Mouse (Mus musculus) heart, postnatal 0 days (tissue): ENCODE results near the gene Dnmbp. TPM values are rescaled to one million over a fixed set of nuclear protein-coding genes. Genes with fewer than 3 reads are reported as not detected.
A peak's percentile ranks its signal among the peaks of the same experiment; 100 is the strongest.

Experiments
- ATAC-seq: fragments of 200-750 bp; cut with Nextera tagmentation; 2 replicates; pipeline ENCODE4 v1.8.0; 2017; ENCODE audit warnings: low read depth, moderate number of reproducible peaks, moderate library complexity; ENCODE audit not compliant: insufficient read depth
- DNase-seq: peaks from one replicate; pipeline ENCODE4 v3.0.0-alpha.2; 2016; ENCODE audit warnings: low spot score
- H3K27ac ChIP-seq: fragments of 300-500 bp; sonication (generic); 2 replicates; pipeline ENCODE4 v1.5.1; 2014; ENCODE audit warnings: low read depth, mild to moderate bottlenecking
- H3K27me3 ChIP-seq: fragments of 300-500 bp; sonication (generic); 2 replicates; pipeline ENCODE4 v1.6.1; 2014; ENCODE audit warnings: low read length, mixed read lengths; ENCODE audit not compliant: control insufficient read depth, insufficient read depth
- H3K36me3 ChIP-seq: fragments of 300-500 bp; sonication (generic); replicated peaks from 2 replicates; pipeline ENCODE4 v1.6.1; 2014; ENCODE audit warnings: low read length, mixed read lengths; ENCODE audit not compliant: control insufficient read depth, insufficient read depth
- H3K4me1 ChIP-seq: fragments of 300-500 bp; sonication (generic); 2 replicates; pipeline ENCODE4 v1.6.1; 2014; ENCODE audit warnings: antibody characterized with exemption; ENCODE audit not compliant: control insufficient read depth, insufficient read depth
- H3K4me2 ChIP-seq: fragments of 300-500 bp; sonication (generic); 2 replicates; pipeline ENCODE4 v1.6.1; 2014; ENCODE audit warnings: low read depth, mild to moderate bottlenecking, low read length, moderate library complexity
- H3K4me3 ChIP-seq: fragments of 300-500 bp; sonication (generic); 2 replicates; pipeline ENCODE4 v1.5.1; 2014; ENCODE audit warnings: low read depth, low read length
- H3K9ac ChIP-seq: fragments of 300-500 bp; sonication (generic); replicated peaks from 2 replicates; pipeline ENCODE4 v1.6.1; 2014; ENCODE audit warnings: low read depth, low read length, mixed read lengths
- H3K9me3 ChIP-seq: fragments of 300-500 bp; sonication (generic); replicated peaks from 2 replicates; pipeline ENCODE4 v1.6.1; 2016; ENCODE audit warnings: low read length; ENCODE audit not compliant: control insufficient read depth
- CTCF ChIP-seq: IDR thresholded peaks from 2 replicates; pipeline ENCODE4 v1.5.1; 2016; ENCODE audit warnings: antibody characterized with exemption, control low read depth, low read depth
- EP300 ChIP-seq: IDR thresholded peaks from 2 replicates; pipeline ENCODE4 v1.6.1; 2016; ENCODE audit warnings: antibody characterized with exemption, low read depth
- WGBS: fragments of 180-500 bp; shearing (Covaris S2); extraction: QIAGEN DNeasy Blood & Tissue Kit; methylation state at CpG from one replicate; pipeline ENCODE4 v1.1.7; 2014; 5-methylcytosine and 5-hydroxymethylcytosine counted together
- polyA plus RNA-seq: library from polyadenylated mRNA; unstranded; fragments of >200 nt; fragmentation: Nextera tagmentation; extraction: Ambion mirVana; gene quantifications from 2 replicates; pipeline ENCODE4 v1.2.1, GENCODE M21; 2015
- total RNA-seq: library from RNA; depleted of rRNA; stranded (reverse); fragments of >200 nt; gene quantifications from 2 replicates; pipeline ENCODE4 v1.2.3, GENCODE M21; 2014; ENCODE audit warnings: low replicate concordance

Dnmbp gene
- total and polyA plus RNA-seq, 2 experiments from 2014 or later = 6.0 to 12.4 TPM

DNA sequence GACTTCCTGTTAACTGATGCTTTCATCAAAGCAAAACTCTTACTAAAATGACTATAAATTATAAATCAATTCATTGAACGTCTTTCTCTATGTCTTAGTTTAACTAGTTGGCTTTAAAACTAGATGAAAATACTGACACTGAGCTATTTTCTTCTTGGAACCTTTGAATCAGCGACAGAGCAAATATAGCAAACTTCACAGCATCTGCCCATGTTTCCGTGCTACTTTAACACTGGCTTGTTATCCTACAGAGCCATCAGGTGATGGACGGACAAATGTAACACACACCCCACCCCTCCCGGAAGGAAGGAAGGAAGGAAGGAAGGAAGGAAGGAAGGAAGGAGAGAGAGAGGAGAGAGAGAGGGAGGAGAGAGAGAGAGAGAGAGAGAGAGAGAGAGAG is 12.0 kb downstream of the Dnmbp start:
- WGBS = 77% methylated on average over 5 of the region's 5 CpGs
- Histone ChIP-seq H3K27me3 (no peaks in the 10 kb centered on the region), H3K4me3 (no peak overlapping the region), H3K4me2 (no peak overlapping the region), H3K9ac (no peak overlapping the region), H3K36me3 (no peaks in the 10 kb centered on the region), H3K9me3 (no peaks in the 10 kb centered on the region), H3K4me1 (peaks cover 12% of the 10 kb centered on the region), H3K27ac (no peak overlapping the region)
- ATAC-seq (no peak), DNase-seq (no peak)
- no peak for TF ChIP-seq CTCF
- no peak for TF ChIP-seq EP300

DNA sequence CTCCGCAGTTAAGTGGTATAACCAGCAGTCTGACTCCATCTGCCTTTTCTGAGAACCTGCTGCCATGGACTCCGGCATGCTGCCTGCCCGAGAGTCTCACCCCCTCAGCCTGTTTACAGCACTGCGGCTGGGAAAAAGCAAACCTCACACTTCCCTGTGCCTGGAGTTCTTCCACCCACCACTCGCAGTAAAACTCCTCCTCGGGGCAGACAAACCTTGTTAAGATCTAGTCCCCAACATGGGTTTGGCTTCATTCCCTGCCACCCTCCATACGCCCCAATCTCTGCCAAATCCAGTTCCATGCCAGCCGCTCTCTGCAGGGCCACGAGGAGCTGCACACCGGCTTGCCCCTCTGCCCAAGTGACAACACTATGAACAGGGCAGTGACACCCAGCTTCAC is 12.9 kb downstream of the Dnmbp start:
- ATAC-seq = no peak; the same call in 1 of the 2 replicates
- H3K4me2 ChIP-seq = peak overlapping the region; percentile 19
- H3K9me3 ChIP-seq = no peaks in the 10 kb centered on the region
- no peak for DNase-seq
- TF ChIP-seq EP300 = no peak
- WGBS = 46% methylated on average over 10 of the region's 10 CpGs
- H3K9ac ChIP-seq = no peak overlapping the region
- H3K27ac ChIP-seq = peak overlapping the region; percentile 30; the same call in 1 of the 2 replicates
- H3K36me3 ChIP-seq = no peaks in the 10 kb centered on the region
- peaks cover 12% of the 10 kb centered on the region for H3K4me1 ChIP-seq
- H3K4me3 ChIP-seq = no peak overlapping the region
- H3K27me3 ChIP-seq = no peaks in the 10 kb centered on the region

DNA sequence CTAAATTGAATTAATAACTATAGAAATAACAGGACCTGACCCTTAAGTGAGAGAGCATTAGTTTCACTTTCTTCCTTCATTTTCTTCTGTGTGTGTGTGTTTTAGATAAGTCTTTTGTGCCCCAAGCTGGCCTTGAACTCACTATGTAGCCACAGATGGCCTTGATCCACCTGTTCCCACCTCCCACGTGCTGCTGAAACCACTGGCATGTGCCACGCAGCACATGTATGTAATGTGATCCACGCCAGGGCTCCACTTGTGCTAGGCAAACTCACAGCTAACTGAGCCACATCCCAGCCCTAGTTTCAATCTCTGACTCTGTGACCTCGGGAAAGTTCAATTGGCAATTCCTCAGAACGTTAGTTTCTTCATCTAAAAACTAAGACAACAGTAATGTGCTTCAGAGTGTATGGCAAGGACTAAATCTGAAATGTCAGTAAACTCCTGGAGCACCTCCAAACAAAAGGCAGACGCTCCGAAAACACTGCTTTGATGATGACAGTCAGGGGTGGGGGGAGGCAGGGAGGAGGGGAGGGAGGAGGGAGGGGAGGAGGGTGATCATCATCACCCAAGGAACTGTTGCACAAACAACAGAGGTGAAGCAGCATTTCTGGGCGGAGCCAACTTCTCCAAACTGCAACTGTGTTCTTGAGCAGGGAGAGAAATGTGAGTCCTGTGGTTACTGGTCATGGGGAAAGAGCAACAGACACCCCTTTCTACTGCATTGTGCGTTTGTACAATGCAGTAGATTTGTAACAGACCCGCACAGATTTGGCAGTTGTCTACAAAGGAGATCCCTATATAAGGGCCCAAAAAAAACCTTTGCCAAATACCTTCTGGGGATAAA is 13.6 kb downstream of the Dnmbp start:
- H3K9ac ChIP-seq = no peak overlapping the region
- 71% methylated on average over 10 of the region's 10 CpGs for WGBS
- H3K36me3 ChIP-seq = no peaks in the 10 kb centered on the region
- no peak overlapping the region for H3K4me2 ChIP-seq
- no peaks in the 10 kb centered on the region for H3K9me3 ChIP-seq
- TF ChIP-seq CTCF = no peak
- no peak for TF ChIP-seq EP300
- DNase-seq = no peak
- H3K27me3 ChIP-seq = no peaks in the 10 kb centered on the region
- H3K27ac ChIP-seq = no peak overlapping the region
- H3K4me1 ChIP-seq = peaks cover 16% of the 10 kb centered on the region
- no peak overlapping the region for H3K4me3 ChIP-seq
- no peak for ATAC-seq

DNA sequence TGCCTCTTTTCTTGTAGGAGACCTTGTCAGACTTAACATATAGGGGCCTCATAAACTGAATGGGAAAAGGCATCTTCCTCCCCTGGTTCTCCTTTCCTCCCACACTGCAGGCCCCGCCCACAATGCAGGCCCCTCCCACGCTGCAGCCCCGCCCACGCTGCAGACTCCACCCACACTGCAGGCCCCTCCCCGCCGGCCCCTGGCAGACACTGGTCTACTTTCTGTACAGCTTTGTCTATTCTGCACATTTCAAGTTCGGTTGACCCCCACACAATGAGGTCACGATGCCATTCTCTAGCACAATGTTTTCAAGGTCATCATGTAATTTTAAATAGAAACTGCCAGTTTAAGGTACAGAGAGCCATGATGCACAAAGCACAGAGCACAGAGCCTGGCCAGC is 15.6 kb downstream of the Dnmbp start:
- H3K4me1 ChIP-seq = peaks cover 27% of the 10 kb centered on the region
- no peak overlapping the region for H3K27ac ChIP-seq
- no peaks in the 10 kb centered on the region for H3K36me3 ChIP-seq
- ATAC-seq = no peak
- H3K9me3 ChIP-seq = no peaks in the 10 kb centered on the region
- DNase-seq = no peak
- no peak overlapping the region for H3K9ac ChIP-seq
- no peaks in the 10 kb centered on the region for H3K27me3 ChIP-seq
- no peak overlapping the region for H3K4me3 ChIP-seq
- WGBS = 64% methylated on average over 8 of the region's 8 CpGs
- TF ChIP-seq EP300 (no peak), CTCF (no peak)
- no peak overlapping the region for H3K4me2 ChIP-seq

DNA sequence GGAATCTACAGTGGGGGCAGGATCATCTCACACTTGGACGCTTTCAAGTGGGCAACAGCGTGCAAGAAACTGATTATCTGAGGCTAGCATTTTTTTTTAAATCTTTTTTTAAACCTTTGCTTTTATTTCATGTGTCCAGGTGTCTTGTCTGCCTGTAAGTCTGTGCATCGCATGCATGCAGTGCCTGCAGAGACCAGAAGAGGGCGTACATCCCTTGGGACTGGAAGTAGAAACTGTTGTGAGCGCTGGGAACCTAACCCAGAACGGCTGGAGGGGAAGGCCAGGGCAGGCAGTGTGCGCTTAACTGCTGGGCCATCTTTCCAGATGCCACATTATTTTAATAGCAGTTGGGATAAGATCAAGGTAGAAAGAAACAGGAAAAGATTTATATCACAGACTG is 17.0 kb downstream of the Dnmbp start:
- TF ChIP-seq EP300 = no peak
- no peak for TF ChIP-seq CTCF
- Histone ChIP-seq H3K9me3 (no peaks in the 10 kb centered on the region), H3K4me3 (no peak overlapping the region), H3K4me1 (peaks cover 28% of the 10 kb centered on the region), H3K27ac (no peak overlapping the region), H3K27me3 (no peaks in the 10 kb centered on the region), H3K36me3 (no peaks in the 10 kb centered on the region), H3K9ac (no peak overlapping the region), H3K4me2 (no peak overlapping the region)
- no peak for DNase-seq
- 91% methylated on average over 7 of the region's 7 CpGs for WGBS
- no peak for ATAC-seq

DNA sequence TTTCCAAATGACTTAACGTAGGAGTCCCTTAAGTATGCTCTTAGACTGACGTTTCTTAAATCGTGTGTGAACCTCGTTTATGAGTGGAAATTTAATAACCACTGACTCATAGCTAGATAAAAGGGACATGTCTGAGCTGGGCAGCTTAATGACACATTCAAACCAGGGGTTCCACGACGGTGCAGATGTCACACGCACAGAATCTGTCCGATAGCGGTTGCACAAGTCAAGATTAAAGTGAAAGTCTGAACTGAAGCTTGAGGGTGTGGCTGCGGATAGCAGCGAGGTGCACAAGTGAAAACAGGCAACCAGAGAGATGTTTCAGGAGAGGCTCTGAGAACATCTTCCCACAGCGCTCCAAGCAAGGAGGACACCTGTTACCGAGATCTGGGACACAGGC is 18.6 kb downstream of the Dnmbp start:
- no peak for DNase-seq
- Histone ChIP-seq H3K4me3 (peak overlapping the region; percentile 7; the same call in 1 of the 2 replicates), H3K4me1 (peaks cover 29% of the 10 kb centered on the region), H3K9ac (no peak overlapping the region), H3K36me3 (no peaks in the 10 kb centered on the region), H3K27me3 (no peaks in the 10 kb centered on the region), H3K9me3 (no peaks in the 10 kb centered on the region), H3K27ac (no peak overlapping the region), H3K4me2 (peak overlapping the region; percentile 52)
- ATAC-seq = no peak
- TF ChIP-seq CTCF (no peak), EP300 (no peak)
- 49% methylated on average over 13 of the region's 13 CpGs for WGBS
